Mouse (Mus musculus) midbrain, postnatal 0 days (tissue): ENCODE data around the gene Rpl9-ps1. TPM values are rescaled to one million over a fixed set of nuclear protein-coding genes. Genes with fewer than 3 reads are reported as not detected.

Experiments used
- ATAC-seq: fragments of 200-750 bp; cut with Nextera tagmentation; 2 replicates; pipeline ENCODE4 v1.8.0; 2017; ENCODE audit warnings: moderate number of reproducible peaks, mild to moderate bottlenecking, moderate TSS enrichment, moderate library complexity; ENCODE audit not compliant: low FRiP score
- DNase-seq: peaks from one replicate; pipeline ENCODE4 v3.0.0-alpha.2; 2015; ENCODE audit warnings: low spot score
- H3K27ac ChIP-seq: fragments of 300-500 bp; sonication (generic); 2 replicates; pipeline ENCODE4 v1.5.1; 2014; ENCODE audit warnings: low read depth, mild to moderate bottlenecking, low read length, mixed read lengths
- H3K27me3 ChIP-seq: fragments of 300-500 bp; sonication (generic); 2 replicates; pipeline ENCODE4 v1.6.1; 2014; ENCODE audit warnings: low read length, control low read depth, mixed read lengths; ENCODE audit not compliant: insufficient read depth
- H3K36me3 ChIP-seq: fragments of 300-500 bp; sonication (generic); 2 replicates; pipeline ENCODE4 v1.6.1; 2014; ENCODE audit warnings: low read length, control low read depth, mixed read lengths; ENCODE audit not compliant: insufficient read depth
- H3K4me1 ChIP-seq: fragments of 300-500 bp; sonication (generic); 2 replicates; pipeline ENCODE4 v1.6.1; 2014; ENCODE audit warnings: mild to moderate bottlenecking, control low read depth, antibody characterized with exemption, low read length, mixed read lengths; ENCODE audit not compliant: insufficient read depth
- H3K4me2 ChIP-seq: fragments of 300-500 bp; sonication (generic); 2 replicates; pipeline ENCODE4 v1.6.1; 2014; ENCODE audit warnings: low read depth, mild to moderate bottlenecking, low read length, mixed read lengths; ENCODE audit not compliant: poor library complexity, severe bottlenecking
- H3K4me3 ChIP-seq: fragments of 300-500 bp; sonication (generic); 2 replicates; pipeline ENCODE4 v1.5.1; 2014; ENCODE audit warnings: low read depth, mild to moderate bottlenecking, low read length, moderate library complexity
- H3K9ac ChIP-seq: fragments of 300-500 bp; sonication (generic); replicated peaks from 2 replicates; pipeline ENCODE4 v1.6.1; 2014; ENCODE audit warnings: mild to moderate bottlenecking, low read length, moderate library complexity, mixed read lengths; ENCODE audit not compliant: poor library complexity, severe bottlenecking
- H3K9me3 ChIP-seq: fragments of 300-500 bp; sonication (generic); 2 replicates; pipeline ENCODE4 v1.6.1; 2016; ENCODE audit warnings: low read length, control low read depth
- CTCF ChIP-seq: IDR thresholded peaks from 2 replicates; pipeline ENCODE4 v1.5.1; 2016; ENCODE audit warnings: antibody characterized with exemption, mild to moderate bottlenecking
- WGBS: fragments of 180-500 bp; shearing (Covaris S2); extraction: QIAGEN DNeasy Blood & Tissue Kit; methylation state at CpG from one replicate; pipeline ENCODE4 v1.1.7; 2014; 5-methylcytosine and 5-hydroxymethylcytosine counted together
- polyA plus RNA-seq: library from polyadenylated mRNA; unstranded; fragments of >200 nt; fragmentation: Nextera tagmentation; extraction: Ambion mirVana; gene quantifications from 2 replicates; pipeline ENCODE4 v1.2.1, GENCODE M21; 2015
- total RNA-seq: library from RNA; depleted of rRNA; stranded (reverse); fragments of >200 nt; gene quantifications from 2 replicates; pipeline ENCODE4 v1.2.3, GENCODE M21; 2014; rRNA removed

The Rpl9-ps1 gene
- not detected in 2 replicates for total RNA-seq
- polyA plus RNA-seq = not detected in 2 replicates

GRCm38 (mm10) chr11:83645521-83645920, at the start of gene Rpl9-ps1:
Gene Rpl9-ps1, minus strand, starts transcription at chr11:83645621.
- no peak for DNase-seq
- no peak within 1 kb of the TSS for H3K4me3 ChIP-seq
- H3K4me1 ChIP-seq = no peaks in the 10 kb centered on the region; the same call in 1 of the 2 replicates
- TF ChIP-seq CTCF = no peak
- no peaks in the 10 kb centered on the region for H3K9me3 ChIP-seq
- whole genome bisulfite sequencing = 83% methylated on average over 1 of the region's 1 CpGs
- H3K36me3 ChIP-seq = no peaks in the 10 kb centered on the region
- no peaks in the 10 kb centered on the region for H3K27me3 ChIP-seq
- no peak within 1 kb of the TSS for H3K9ac ChIP-seq
- H3K4me2 ChIP-seq = no peak within 1 kb of the TSS
- no peak within 1 kb of the TSS for H3K27ac ChIP-seq
- ATAC-seq = no peak

- H3K9ac ChIP-seq = no peak overlapping the region
- ATAC-seq (no peak), DNase-seq (no peak)
- no peaks in the 10 kb centered on the region for H3K27me3 ChIP-seq
- H3K4me3 ChIP-seq = no peak overlapping the region
- H3K36me3 ChIP-seq = no peaks in the 10 kb centered on the region
- H3K9me3 ChIP-seq = no peaks in the 10 kb centered on the region
- 69% methylated on average over 1 of the region's 1 CpGs for WGBS
- H3K27ac ChIP-seq = no peak overlapping the region
- H3K4me2 ChIP-seq = no peak overlapping the region
- H3K4me1 ChIP-seq = no peaks in the 10 kb centered on the region
- TF ChIP-seq CTCF = no peak
These were observed 46.6 kb upstream of the Rpl9-ps1 start for GRCm38 (mm10) chr11:83692008-83692407.

GRCm38 (mm10) chr11:83689918-83690317, 44.5 kb upstream of the Rpl9-ps1 start:
- WGBS = 94% methylated on average over 1 of the region's 1 CpGs
- no peak for ATAC-seq
- no peak for TF ChIP-seq CTCF

GRCm38 (mm10) chr11:83675665-83676064, 30.2 kb upstream of the Rpl9-ps1 start:
- no peak overlapping the region for H3K27ac ChIP-seq
- H3K4me3 ChIP-seq = no peak overlapping the region
- no peak for TF ChIP-seq CTCF
- H3K9me3 ChIP-seq = no peaks in the 10 kb centered on the region
- H3K4me2 ChIP-seq = no peak overlapping the region
- 85% methylated on average over 1 of the region's 1 CpGs for WGBS
- H3K9ac ChIP-seq = no peak overlapping the region
- no peaks in the 10 kb centered on the region for H3K27me3 ChIP-seq
- DNase-seq = no peak
- no peak for ATAC-seq
- H3K36me3 ChIP-seq = no peaks in the 10 kb centered on the region
- H3K4me1 ChIP-seq = no peaks in the 10 kb centered on the region

More at GRCm38 (mm10) chr11:83689918-83690317, 44.5 kb upstream of the Rpl9-ps1 start:
- Histone ChIP-seq H3K4me2 (no peak overlapping the region), H3K27ac (no peak overlapping the region), H3K36me3 (no peaks in the 10 kb centered on the region), H3K27me3 (no peaks in the 10 kb centered on the region), H3K9me3 (no peaks in the 10 kb centered on the region), H3K9ac (no peak overlapping the region), H3K4me1 (no peaks in the 10 kb centered on the region), H3K4me3 (no peak overlapping the region)
- no peak for DNase-seq

GRCm38 (mm10) chr11:83671743-83672142, 26.3 kb upstream of the Rpl9-ps1 start:
- Histone ChIP-seq H3K9me3 (no peaks in the 10 kb centered on the region), H3K4me1 (no peaks in the 10 kb centered on the region), H3K4me2 (no peak overlapping the region), H3K27ac (no peak overlapping the region), H3K27me3 (no peaks in the 10 kb centered on the region), H3K36me3 (no peaks in the 10 kb centered on the region), H3K4me3 (no peak overlapping the region), H3K9ac (no peak overlapping the region)
- no peak for DNase-seq
- TF ChIP-seq CTCF = no peak
- no peak for ATAC-seq

GRCm38 (mm10) chr11:83663532-83663931, 18.1 kb upstream of the Rpl9-ps1 start:
- 91% methylated on average over 5 of the region's 5 CpGs for WGBS
- ATAC-seq = no peak
- no peak for TF ChIP-seq CTCF

More at GRCm38 (mm10) chr11:83663532-83663931, 18.1 kb upstream of the Rpl9-ps1 start:
- Histone ChIP-seq H3K9ac (no peak overlapping the region), H3K9me3 (no peaks in the 10 kb centered on the region), H3K36me3 (no peaks in the 10 kb centered on the region), H3K4me1 (no peaks in the 10 kb centered on the region), H3K27ac (no peak overlapping the region), H3K27me3 (no peaks in the 10 kb centered on the region), H3K4me3 (no peak overlapping the region), H3K4me2 (no peak overlapping the region)
- DNase-seq = no peak
